ENCODE assay signal across 18 mouse cellular contexts in the genomic region with DNA sequence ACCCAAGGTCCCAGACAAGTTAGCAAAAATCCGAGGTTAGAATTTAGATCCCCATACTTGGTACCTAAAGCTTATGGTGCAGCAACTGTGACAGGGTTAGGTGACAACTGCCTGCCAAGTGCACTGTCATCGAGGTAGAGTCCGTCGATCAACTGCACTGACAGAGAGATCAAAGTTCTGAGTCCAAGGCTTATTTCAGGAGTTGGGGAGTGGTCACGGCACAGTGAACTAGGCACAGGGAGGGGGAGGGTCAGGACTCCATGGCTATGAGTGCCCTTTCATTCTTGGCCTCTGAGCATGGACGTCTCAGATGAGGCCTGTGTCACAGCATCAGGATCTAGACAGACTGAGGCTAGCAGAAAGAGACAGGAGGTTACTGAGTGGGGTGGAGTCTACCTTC. TPM values are rescaled to one million over a fixed set of nuclear protein-coding genes. Genes with fewer than 3 reads are reported as not detected.
"Had no signal": no experiment of that assay in that cellular context is flagged by ENCODE, and none has a peak within 500 bp of the region (broad histone marks: within the 10 kb centered on the region; RNA-seq: fewer than 3 reads in every experiment).

No protein-coding gene starts in this region.

- H3K9me3 ChIP-seq: lung, embryonic 15.5 days; megakaryocyte, embryonic 14.5 days; midbrain, embryonic 13.5 days; midbrain, embryonic 15.5 days; neural tube, embryonic 12.5 days; stomach, embryonic 15.5 days had no signal

- H3K36me3 ChIP-seq: lung, embryonic 15.5 days; midbrain, embryonic 13.5 days; midbrain, embryonic 15.5 days; neural tube, embryonic 12.5 days; stomach, embryonic 15.5 days had no signal

- H3K4me1 ChIP-seq: megakaryocyte, embryonic 14.5 days had no signal

- H3K4me3 ChIP-seq: lung, embryonic 15.5 days; megakaryocyte, embryonic 14.5 days; midbrain, embryonic 13.5 days; midbrain, embryonic 15.5 days; neural tube, embryonic 12.5 days; stomach, embryonic 15.5 days had no signal

- H3K4me2 ChIP-seq: lung, embryonic 15.5 days; midbrain, embryonic 11.5 days; midbrain, embryonic 13.5 days; midbrain, embryonic 15.5 days; neural tube, embryonic 12.5 days; stomach, embryonic 15.5 days had no signal

- H3K27ac ChIP-seq: lung, embryonic 15.5 days; macrophage; midbrain, embryonic 13.5 days; midbrain, embryonic 15.5 days; neural tube, embryonic 12.5 days; stomach, embryonic 15.5 days; stomach, postnatal 0 days had no signal

- ATAC-seq: lung, postnatal 0 days; midbrain, embryonic 13.5 days; midbrain, embryonic 15.5 days had no signal

- DNase-seq: lung, adult 2 months; lung, postnatal 14 days; lung, postnatal 36 days; right cerebral cortex, postnatal 14 days; thymus, adult 2 months; thymus, postnatal 25 days; thymus, postnatal 4 days had no signal

- H3K9ac ChIP-seq: lung, embryonic 15.5 days; midbrain, embryonic 13.5 days; midbrain, embryonic 15.5 days; neural tube, embryonic 12.5 days; stomach, embryonic 15.5 days had no signal

RNA-seq across cellular contexts. Expression of gene Mpped1, which starts 1.8 kb away (rescaled TPM):
- polyA plus RNA-seq: lung, adult 2 months; lung, postnatal 0 days; macrophage; urinary bladder, adult 2 months had no signal

RNA-seq across cellular contexts. Expression of gene Scube1, which starts 52.7 kb away (rescaled TPM):
- polyA plus RNA-seq: macrophage had no signal
